Mouse (Mus musculus) E14TG2a.4 (cell line): ENCODE data around the gene Acaa1a.

ENCODE experiments used
- CTCF ChIP-seq: conservative IDR thresholded peaks from 2 replicates; pipeline ENCODE4 v1.5.1; 2014; ENCODE audit warnings: low read length
- NANOG ChIP-seq: IDR thresholded peaks from 2 replicates; pipeline ENCODE4 v1.6.1; 2014; ENCODE audit warnings: borderline replicate concordance, low read length, mixed read lengths

- TF ChIP-seq CTCF (no peak), NANOG (no peak; the same call in 1 of the 2 replicates)
Measured at GRCm38 (mm10) chr9:119361416-119361815, 21.9 kb downstream of the Acaa1a start.
